Mouse (Mus musculus): ENCODE data around the gene Spon2. TPM values are rescaled to one million over a fixed set of nuclear protein-coding genes. Genes with fewer than 3 reads are reported as not detected.
A peak's percentile ranks its signal among the peaks of the same experiment; 100 is the strongest.

Spon2 gene
- total RNA-seq (2015; ENCODE audit: low replicate concordance) (1.1 TPM in 1 of 2 replicates, not detected in the other), total RNA-seq (2017; ENCODE audit: low replicate concordance) (1.0 TPM in 1 of 2 replicates, not detected in the other)

DNA sequence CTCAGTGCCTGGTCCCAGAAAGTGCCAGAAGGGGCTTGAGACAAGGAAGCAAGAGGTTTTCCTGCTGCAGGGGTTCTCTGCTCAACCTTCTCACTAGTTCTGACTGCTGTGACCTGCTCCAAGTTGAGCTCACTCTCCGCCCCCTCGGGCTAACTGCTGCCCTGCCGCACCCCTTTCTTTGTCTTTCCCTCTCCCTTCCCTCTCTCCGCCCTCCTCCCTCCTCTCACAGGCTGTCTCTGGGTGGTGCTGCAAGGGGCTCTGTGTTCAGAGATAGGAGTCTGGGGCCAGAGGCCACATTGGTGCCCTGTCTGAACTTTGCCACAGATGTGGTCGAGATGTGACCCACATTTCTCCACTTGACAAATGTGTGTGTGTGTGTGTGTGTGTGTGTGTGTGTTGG lies at the start of gene Spon2:
Gene Spon2 (minus strand): TSS at position 375 of the 400 bp plus-strand sequence.
- 0 out of 2 replicates have a peak, but pooled peaks have one; percentile 37 for ATAC-seq (replicated peaks; ENCODE audit: low FRiP score, poor library complexity, severe bottlenecking)

DNA sequence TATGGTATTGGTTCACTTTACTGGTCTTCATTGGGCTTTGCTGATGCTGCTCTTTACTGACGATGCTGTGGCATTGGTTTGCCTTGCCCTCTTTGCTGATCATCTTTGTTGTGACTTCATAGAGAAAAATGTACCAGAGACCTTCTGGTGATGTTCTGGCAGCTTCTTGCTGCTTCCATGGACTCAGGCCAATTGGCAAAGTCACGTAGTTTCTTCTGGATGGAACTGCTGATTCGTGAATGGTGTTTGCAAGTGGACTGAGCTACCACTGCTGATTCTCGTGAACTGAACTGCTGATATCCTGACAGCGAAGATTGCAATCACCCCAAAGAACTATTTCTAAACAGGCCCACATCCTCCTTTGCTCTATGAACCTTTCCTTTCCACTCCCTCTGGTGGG lies 36.2 kb upstream of the Spon2 start:
- no peak for ATAC-seq (replicated peaks; ENCODE audit: low FRiP score, poor library complexity, severe bottlenecking)

- no peak for ATAC-seq (replicated peaks; ENCODE audit: low FRiP score, poor library complexity, severe bottlenecking)
Measured at GRCm38 (mm10) chr5:33248186-33248585, 29.9 kb upstream of the Spon2 start.

DNA sequence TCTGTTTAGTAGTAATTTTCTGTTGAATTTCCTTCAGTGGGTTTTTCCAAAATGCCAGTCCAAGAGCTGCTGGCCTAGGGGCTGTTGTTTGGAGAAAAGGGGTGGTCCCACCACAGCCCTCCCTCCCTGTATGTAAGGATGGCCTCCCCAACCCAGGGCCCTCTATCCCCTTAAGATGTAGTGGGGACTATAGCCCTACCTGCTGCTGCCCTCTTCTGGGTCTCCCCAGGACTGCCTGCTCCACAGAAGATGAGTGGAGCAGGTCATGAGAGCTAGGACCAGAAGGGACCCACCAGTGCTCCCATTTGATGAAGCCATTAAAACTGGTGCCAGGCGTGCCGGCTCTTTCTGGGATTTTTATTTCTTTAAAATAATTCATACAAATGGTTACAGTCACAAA lies 29.1 kb upstream of the Spon2 start:
- ATAC-seq (replicated peaks; ENCODE audit: low FRiP score, poor library complexity, severe bottlenecking) = no peak

DNA sequence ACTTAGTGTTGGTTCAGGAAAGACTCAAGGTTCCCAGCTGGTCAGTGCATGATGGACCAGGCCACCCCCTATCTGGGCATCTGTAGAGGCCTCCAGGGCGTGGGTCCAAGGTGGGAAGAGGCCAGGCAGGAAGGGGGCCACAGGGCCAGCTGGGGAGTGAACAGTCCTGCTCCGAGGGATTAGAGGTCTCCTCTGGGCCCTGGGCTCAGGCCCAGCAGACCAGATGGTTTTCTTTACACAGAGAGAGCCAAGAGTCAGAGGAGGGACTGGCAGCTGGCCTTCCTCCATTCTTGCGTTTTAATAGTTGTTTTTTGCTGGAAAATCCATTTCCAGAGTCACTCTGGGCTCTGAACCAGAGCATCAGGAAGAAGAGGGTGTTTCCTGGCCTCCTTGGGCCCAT lies 27.4 kb upstream of the Spon2 start:
- ATAC-seq (replicated peaks; ENCODE audit: low FRiP score, poor library complexity, severe bottlenecking) = no peak

- ATAC-seq (replicated peaks; ENCODE audit: low FRiP score, poor library complexity, severe bottlenecking) = no peak
Measured at GRCm38 (mm10) chr5:33244377-33244920, 26.2 kb upstream of the Spon2 start.

DNA sequence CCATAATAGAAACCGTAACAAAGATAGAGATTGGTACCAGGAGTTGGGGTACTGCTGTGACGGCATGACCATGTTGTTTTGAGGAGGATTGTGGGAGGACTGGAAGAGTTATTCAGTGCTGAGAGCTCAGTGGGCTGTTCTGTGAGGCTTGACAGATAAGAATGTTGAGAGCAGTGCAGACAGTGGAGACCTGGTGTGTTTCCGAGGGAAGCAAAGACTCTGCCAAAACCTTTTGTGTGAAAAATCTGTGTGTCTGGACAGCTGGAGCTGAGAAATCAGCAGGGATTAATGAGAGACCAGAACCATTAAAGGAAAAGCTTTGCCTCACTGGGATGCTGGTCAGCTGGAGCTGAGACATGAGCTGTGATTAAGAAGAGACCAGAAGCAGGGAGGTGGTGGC lies 21.7 kb upstream of the Spon2 start:
- ATAC-seq (replicated peaks; ENCODE audit: low FRiP score, poor library complexity, severe bottlenecking) = no peak

DNA sequence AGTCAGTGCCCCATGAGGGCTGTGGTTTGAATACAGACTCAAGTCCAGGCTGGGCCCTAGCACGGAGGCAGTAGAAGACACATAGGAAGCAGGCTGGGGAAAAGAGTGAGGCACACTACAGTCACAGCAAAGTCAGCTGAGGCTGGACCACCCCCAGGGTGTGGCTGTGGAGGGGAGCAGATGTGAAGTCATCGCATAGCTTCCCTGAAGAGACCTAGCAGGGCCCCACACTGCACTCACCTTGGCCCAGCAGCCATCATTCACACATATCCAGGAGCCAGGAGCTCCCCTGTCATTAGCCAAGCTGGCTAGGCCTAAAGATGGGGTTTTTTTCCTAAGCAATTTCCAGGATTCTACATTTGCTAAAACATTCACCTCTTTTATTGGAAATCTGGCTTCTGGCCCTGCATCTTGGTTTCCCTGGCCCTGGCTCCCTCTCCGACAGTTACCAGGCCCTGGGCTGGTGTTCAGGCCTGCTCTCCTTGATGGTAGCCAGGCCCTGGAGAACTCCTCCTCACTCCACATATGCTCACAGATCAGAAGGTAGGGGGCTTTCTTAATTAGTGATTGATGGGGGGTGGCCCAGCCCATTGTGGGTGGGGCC lies 21.0 kb upstream of the Spon2 start:
- ATAC-seq (replicated peaks; ENCODE audit: low FRiP score, poor library complexity, severe bottlenecking) = no peak

- ATAC-seq (replicated peaks; ENCODE audit: low FRiP score, poor library complexity, severe bottlenecking) = no peak
Measured at GRCm38 (mm10) chr5:33238256-33238645, 20.0 kb upstream of the Spon2 start.

GRCm38 (mm10) chr5:33237600-33238255 lies 19.5 kb upstream of the Spon2 start:
- no peak for ATAC-seq (replicated peaks; ENCODE audit: low FRiP score, poor library complexity, severe bottlenecking)

GRCm38 (mm10) chr5:33234391-33235031 lies 16.3 kb upstream of the Spon2 start:
- no peak for ATAC-seq (replicated peaks; ENCODE audit: low FRiP score, poor library complexity, severe bottlenecking)

GRCm38 (mm10) chr5:33232791-33233190 lies 14.5 kb upstream of the Spon2 start:
- ATAC-seq (replicated peaks; ENCODE audit: low FRiP score, poor library complexity, severe bottlenecking) = no peak

- no peak for ATAC-seq (replicated peaks; ENCODE audit: low FRiP score, poor library complexity, severe bottlenecking)
Measured at GRCm38 (mm10) chr5:33230285-33230684, 12.0 kb upstream of the Spon2 start.

- peak; percentile 27; the same call in 1 of the 2 replicates for ATAC-seq (replicated peaks; ENCODE audit: low FRiP score, poor library complexity, severe bottlenecking)
Measured at GRCm38 (mm10) chr5:33228428-33228827, 10.2 kb upstream of the Spon2 start.

DNA sequence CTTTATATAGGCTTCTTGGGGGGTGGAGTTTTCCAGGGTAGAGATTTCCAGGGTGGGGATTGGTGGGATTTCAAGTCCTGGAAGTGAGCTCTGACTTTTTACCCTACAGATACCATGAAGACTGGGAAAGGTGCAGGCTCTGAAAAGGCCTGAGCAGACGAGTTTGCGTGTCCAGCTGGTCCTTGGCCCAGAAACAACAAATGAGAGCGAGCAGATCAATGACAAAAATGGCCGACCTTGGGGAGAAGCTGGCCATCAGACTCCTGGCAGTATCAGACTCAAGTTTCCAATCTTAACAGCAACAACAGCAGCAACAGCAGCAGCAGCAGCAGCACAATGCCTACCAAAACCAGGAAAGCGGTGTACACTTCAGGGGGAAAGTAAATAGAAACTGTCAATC lies 7.4 kb upstream of the Spon2 start:
- ATAC-seq (replicated peaks; ENCODE audit: low FRiP score, poor library complexity, severe bottlenecking) = no peak

GRCm38 (mm10) chr5:33224491-33224890 lies 6.2 kb upstream of the Spon2 start:
- no peak for ATAC-seq (replicated peaks; ENCODE audit: low FRiP score, poor library complexity, severe bottlenecking)

- ATAC-seq (replicated peaks; ENCODE audit: low FRiP score, poor library complexity, severe bottlenecking) = no peak
Measured at GRCm38 (mm10) chr5:33222841-33223744, 4.8 kb upstream of the Spon2 start.

DNA sequence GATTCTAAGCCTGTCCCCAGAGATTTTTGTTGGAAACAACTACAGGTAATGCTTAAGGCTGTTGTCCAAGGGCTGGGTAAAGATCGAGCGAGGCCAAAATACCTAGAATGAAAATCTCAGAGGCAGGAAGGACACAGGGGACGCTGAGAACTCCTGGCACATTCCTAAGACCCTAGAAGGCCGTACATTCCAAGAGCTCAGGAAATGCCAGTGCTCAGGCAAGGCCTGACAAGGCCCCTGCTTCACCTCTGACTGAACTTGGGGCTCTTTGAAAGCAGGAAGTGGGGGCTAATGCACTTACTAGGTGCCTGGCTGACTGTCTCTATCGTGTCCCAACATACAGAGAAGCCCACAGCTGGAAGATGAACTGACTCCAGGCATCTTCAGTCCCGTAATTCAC lies 4.1 kb upstream of the Spon2 start:
- no peak for ATAC-seq (replicated peaks; ENCODE audit: low FRiP score, poor library complexity, severe bottlenecking)

DNA sequence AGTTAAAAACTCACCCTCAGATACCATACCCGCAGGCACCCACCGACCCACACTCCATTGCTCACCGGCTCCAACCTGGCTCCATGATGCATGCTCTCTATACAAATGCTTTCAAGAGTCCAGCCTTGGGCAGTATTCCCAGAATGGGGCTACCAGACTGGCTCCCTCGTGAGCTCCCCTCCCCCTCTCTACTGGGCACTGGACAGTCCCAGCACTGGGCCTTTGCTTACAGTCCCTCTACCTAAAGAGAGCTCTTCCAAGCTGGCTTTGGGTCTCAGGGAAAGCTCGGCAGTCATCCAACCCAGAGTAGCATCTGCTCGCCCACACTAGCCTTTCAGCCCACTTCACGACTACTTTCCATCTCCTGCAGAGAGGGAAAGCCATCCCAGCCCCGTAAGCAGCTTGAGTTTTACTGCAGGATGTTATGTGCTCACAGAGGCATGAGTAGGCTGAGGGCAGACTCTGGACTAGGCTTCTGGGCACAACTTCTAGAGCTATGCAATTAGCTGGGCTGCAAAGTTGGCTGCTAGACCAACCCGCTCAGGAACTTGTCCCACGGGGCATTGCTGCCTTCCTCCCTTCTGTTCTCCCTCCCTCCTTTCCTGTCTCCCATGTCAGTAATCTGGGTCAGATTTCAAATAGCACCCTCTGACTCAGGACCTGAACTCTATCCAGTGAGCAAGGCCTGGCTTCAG lies 2.2 kb upstream of the Spon2 start:
- ATAC-seq (replicated peaks; ENCODE audit: low FRiP score, poor library complexity, severe bottlenecking) = no peak

Measured in erythroid progenitor cell, adult 5-6 weeks (primary cell).